Mouse (Mus musculus) erythroblast, adult 5-6 weeks (primary cell): ENCODE measurements around the gene Smurf1. TPM values are rescaled to one million over a fixed set of nuclear protein-coding genes. Genes with fewer than 3 reads are reported as not detected.

Experiments
- total RNA-seq, 2 experiments: library from RNA; stranded (forward) in 1 of 2; stranded (reverse) in 1 of 2; fragments of 150-400 nt in 1 of 2; fragments of 200-764, 138-1000 nt in 1 of 2; gene quantifications; 2 replicates each; pipeline versions ENCODE4 v1.2.3 to v1.2.4; 2015 to 2017; ENCODE audit warnings: low replicate concordance in 2 of 2

The Smurf1 gene
- total RNA-seq, 2 experiments from 2014 or later = 1.1 to 1.5 TPM

Other genes with a start within 250 kb of the Smurf1 start
- gene Tmem130, start 204.0 kb downstream of the Smurf1 start, total RNA-seq (2015; ENCODE audit: low replicate concordance) = not detected in 2 replicates
- not detected in 2 replicates for gene Tmem130, start 204.0 kb downstream of the Smurf1 start, total RNA-seq (2017; ENCODE audit: low replicate concordance)
- gene Trrap, start 198.1 kb downstream of the Smurf1 start, total RNA-seq (2015; ENCODE audit: low replicate concordance) = 17.7 and 33.9 TPM in 2 replicates
- gene Trrap, start 198.1 kb downstream of the Smurf1 start, total RNA-seq (2017; ENCODE audit: low replicate concordance) = 14.5 and 16.5 TPM in 2 replicates
- gene Gm4871, start 66.9 kb upstream of the Smurf1 start, total RNA-seq (2015; ENCODE audit: low replicate concordance) = not detected in 2 replicates
- gene Gm4871, start 66.9 kb upstream of the Smurf1 start, total RNA-seq (2017; ENCODE audit: low replicate concordance) = not detected in 2 replicates
- not detected in 2 replicates for gene 1700018F24Rik, start 77.1 kb upstream of the Smurf1 start, total RNA-seq (2015; ENCODE audit: low replicate concordance)
- not detected in 2 replicates for gene 1700018F24Rik, start 77.1 kb upstream of the Smurf1 start, total RNA-seq (2017; ENCODE audit: low replicate concordance)
- gene Arpc1a, start 118.0 kb upstream of the Smurf1 start, total RNA-seq (2015; ENCODE audit: low replicate concordance) = 25.2 and 41.4 TPM in 2 replicates
- gene Arpc1a, start 118.0 kb upstream of the Smurf1 start, total RNA-seq (2017; ENCODE audit: low replicate concordance) = 13.6 and 27.2 TPM in 2 replicates
- gene Kpna7, start 118.2 kb upstream of the Smurf1 start, total RNA-seq (2015; ENCODE audit: low replicate concordance) = not detected in 2 replicates
- not detected in 2 replicates for gene Kpna7, start 118.2 kb upstream of the Smurf1 start, total RNA-seq (2017; ENCODE audit: low replicate concordance)
- 60.5 and 70.8 TPM in 2 replicates for gene Arpc1b, start 148.4 kb upstream of the Smurf1 start, total RNA-seq (2015; ENCODE audit: low replicate concordance)
- gene Arpc1b, start 148.4 kb upstream of the Smurf1 start, total RNA-seq (2017; ENCODE audit: low replicate concordance) = 46.7 and 74.1 TPM in 2 replicates
- 12.3 and 14.2 TPM in 2 replicates for gene Pdap1, start 174.4 kb upstream of the Smurf1 start, total RNA-seq (2015; ENCODE audit: low replicate concordance)
- gene Pdap1, start 174.4 kb upstream of the Smurf1 start, total RNA-seq (2017; ENCODE audit: low replicate concordance) = 23.2 and 50.9 TPM in 2 replicates
- gene Bud31, start 174.5 kb upstream of the Smurf1 start, total RNA-seq (2015; ENCODE audit: low replicate concordance) = 113 and 149 TPM in 2 replicates
- gene Bud31, start 174.5 kb upstream of the Smurf1 start, total RNA-seq (2017; ENCODE audit: low replicate concordance) = 170 and 223 TPM in 2 replicates
- 2.7 and 4.8 TPM in 2 replicates for gene Ptcd1, start 201.3 kb upstream of the Smurf1 start, total RNA-seq (2015; ENCODE audit: low replicate concordance)
- gene Ptcd1, start 201.3 kb upstream of the Smurf1 start, total RNA-seq (2017; ENCODE audit: low replicate concordance) = 6.8 and 10.1 TPM in 2 replicates
- gene Cpsf4, start 201.4 kb upstream of the Smurf1 start, total RNA-seq (2015; ENCODE audit: low replicate concordance) = 8.1 and 11.1 TPM in 2 replicates
- 15.1 and 17.0 TPM in 2 replicates for gene Cpsf4, start 201.4 kb upstream of the Smurf1 start, total RNA-seq (2017; ENCODE audit: low replicate concordance)
- gene Atp5j2, start 226.2 kb upstream of the Smurf1 start, total RNA-seq (2015; ENCODE audit: low replicate concordance) = 78.0 and 168 TPM in 2 replicates
- 43.4 and 55.3 TPM in 2 replicates for gene Atp5j2, start 226.2 kb upstream of the Smurf1 start, total RNA-seq (2017; ENCODE audit: low replicate concordance)
- 10.6 and 12.3 TPM in 2 replicates for gene Zkscan14, start 236.0 kb upstream of the Smurf1 start, total RNA-seq (2015; ENCODE audit: low replicate concordance)
- gene Zkscan14, start 236.0 kb upstream of the Smurf1 start, total RNA-seq (2017; ENCODE audit: low replicate concordance) = 38.9 and 39.4 TPM in 2 replicates
- 4.4 TPM in 1 of 2 replicates, not detected in the other for gene Zkscan5, start 238.7 kb upstream of the Smurf1 start, total RNA-seq (2015; ENCODE audit: low replicate concordance)
- gene Zkscan5, start 238.7 kb upstream of the Smurf1 start, total RNA-seq (2017; ENCODE audit: low replicate concordance) = 3.9 and 8.9 TPM in 2 replicates